Mouse (Mus musculus): ENCODE measurements around the gene Gm853.

DNA sequence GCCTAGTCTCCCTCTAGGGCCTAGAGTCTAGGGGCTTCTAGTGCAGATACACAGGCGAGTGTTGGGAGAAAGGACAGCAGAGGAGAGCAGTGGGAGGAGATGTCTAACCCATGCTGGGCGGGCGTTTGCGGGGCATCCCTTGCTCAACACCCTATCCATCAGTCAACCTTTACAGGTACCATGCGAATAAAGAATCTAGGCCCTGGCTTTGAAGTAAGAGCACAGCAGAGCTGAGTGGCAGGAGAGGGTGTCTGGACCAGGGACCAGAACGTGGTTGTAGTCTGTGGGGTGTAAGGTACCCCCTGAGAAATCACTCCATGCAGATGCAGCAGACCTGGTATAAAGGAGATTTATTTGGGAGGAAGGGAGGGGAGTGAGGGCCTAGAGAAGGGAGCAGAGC, 58.1 kb downstream of the Gm853 start:
- TF ChIP-seq CTCF (conservative IDR thresholded peaks at IDR 0.05; ENCODE audit: low read length): no peak
- no peak for TF ChIP-seq NANOG (IDR thresholded peaks at IDR 0.05; ENCODE audit: borderline replicate concordance, low read length)

Measured in E14TG2a.4 (cell line).